Mouse (Mus musculus) liver, embryonic 14.5 days (tissue): Measurements from ENCODE around the gene Eif4b.

Experiments
- CTCF ChIP-seq: IDR thresholded peaks from 2 replicates; pipeline ENCODE4 v1.5.1; 2016; ENCODE audit warnings: antibody characterized with exemption, low read depth, control low read depth
- EP300 ChIP-seq: IDR thresholded peaks from 2 replicates; pipeline ENCODE4 v1.6.1; 2016; ENCODE audit warnings: antibody characterized with exemption, low read depth

DNA sequence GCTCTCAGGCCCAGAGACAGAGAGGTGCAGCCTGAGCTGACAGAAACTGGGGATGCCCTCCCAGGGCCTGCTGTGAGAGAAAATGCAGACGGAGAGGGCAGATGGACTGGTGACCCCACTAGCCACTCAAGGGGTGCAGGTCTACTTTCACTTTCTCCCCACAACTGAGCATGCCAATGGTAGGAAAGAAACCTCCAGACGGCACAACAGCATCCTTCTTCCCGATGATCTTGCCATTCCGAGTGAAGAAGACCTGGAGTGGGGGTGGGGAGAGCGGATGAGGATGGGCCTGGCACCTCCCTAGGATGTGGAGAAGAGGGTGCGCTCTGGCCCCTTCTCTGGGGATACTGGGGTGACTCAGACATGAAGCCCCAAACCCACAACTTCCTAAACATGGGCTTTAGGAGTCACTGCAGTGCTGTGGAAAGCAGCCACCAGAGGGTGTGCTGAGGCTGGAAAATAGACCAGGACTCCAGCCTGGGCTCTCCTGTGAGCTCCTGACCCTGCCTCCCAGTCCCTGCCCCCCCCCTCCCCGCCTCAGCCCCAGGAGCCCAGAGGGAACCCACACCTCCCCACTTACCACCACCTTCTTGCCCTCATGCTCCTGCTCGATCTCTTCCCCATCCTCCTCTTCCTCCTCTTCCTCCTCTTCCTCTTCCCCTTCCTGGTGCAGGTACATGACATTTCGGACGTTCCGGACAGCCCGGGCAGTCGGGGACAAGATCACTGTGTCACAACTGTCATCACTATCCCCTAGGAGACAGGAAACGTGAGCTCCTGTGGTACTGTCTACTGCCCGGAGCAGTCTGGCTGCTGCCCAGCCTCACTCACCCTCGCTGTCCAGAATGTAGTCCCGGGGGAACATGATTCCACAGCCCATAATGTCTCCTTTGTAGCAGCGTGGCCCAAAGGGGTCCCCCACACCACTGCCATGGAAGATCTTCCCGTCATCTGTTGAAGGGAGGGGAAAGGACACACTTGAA is 44.2 kb downstream of the Eif4b start:
- TF ChIP-seq CTCF (peak; percentile 41), EP300 (no peak)
